Mouse (Mus musculus) CH12.LX (cell line): ENCODE results near the gene Myocd. TPM values are rescaled to one million over a fixed set of nuclear protein-coding genes. Genes with fewer than 3 reads are reported as not detected.

Experiments
- DNase-seq: peaks from one replicate; pipeline ENCODE4 v3.0.0-alpha.2; 2013; ENCODE audit errors: extremely low read depth
- H3K27ac ChIP-seq: 2 replicates; pipeline ENCODE4 v1.5.1; 2012; ENCODE audit warnings: low read depth, mild to moderate bottlenecking, control low read depth, moderate library complexity; ENCODE audit not compliant: insufficient read depth
- H3K27me3 ChIP-seq: replicated peaks from 2 replicates; pipeline ENCODE3; 2012; ENCODE audit warnings: inconsistent platforms
- H3K36me3 ChIP-seq, 2 experiments: replicated peaks in 1 of 2; 2 replicates each; pipeline versions ENCODE3 to v1.6.1; 2012; ENCODE audit warnings: inconsistent platforms in 1 of 2, low read length in 1 of 2, mild to moderate bottlenecking in 1 of 2, mixed read lengths in 1 of 2, moderate library complexity in 1 of 2; ENCODE audit not compliant: control insufficient read depth in 1 of 2, insufficient read depth in 1 of 2
- H3K4me1 ChIP-seq, 2 experiments: 2 replicates each; pipeline ENCODE4 v1.6.1; 2012; ENCODE audit warnings: inconsistent platforms in 1 of 2, moderate library complexity in 1 of 2; ENCODE audit not compliant: insufficient read depth in 2 of 2, control insufficient read depth in 1 of 2
- H3K4me2 ChIP-seq: 2 replicates; pipeline ENCODE4 v1.6.1; 2012; ENCODE audit warnings: low read depth, mild to moderate bottlenecking, control low read depth; ENCODE audit not compliant: poor library complexity, insufficient read depth, severe bottlenecking
- H3K4me3 ChIP-seq, 3 experiments: fragments of 150-350 bp in 1 of 3; sonication (generic) in 1 of 3; replicated peaks in 1 of 3; 2 replicates each; pipeline versions ENCODE3 to v1.5.1; 2011 to 2012; ENCODE audit warnings: low read depth in 2 of 3, low read length in 2 of 3, mild to moderate bottlenecking in 2 of 3, moderate library complexity in 2 of 3, control low read depth in 1 of 3, improper control_type of control experiment in 1 of 3, inconsistent platforms in 1 of 3, mixed read lengths in 1 of 3; ENCODE audit not compliant: poor library complexity in 1 of 3
- H3K79me2 ChIP-seq: replicated peaks from 2 replicates; pipeline ENCODE4 v1.6.1; 2012; ENCODE audit warnings: mild to moderate bottlenecking, moderate library complexity; ENCODE audit not compliant: control insufficient read depth, poor library complexity, insufficient read depth, severe bottlenecking; ENCODE audit errors: extremely low read depth
- H3K9ac ChIP-seq: 2 replicates; pipeline ENCODE4 v1.6.1; 2012; ENCODE audit warnings: low read depth, mild to moderate bottlenecking, control low read depth, moderate library complexity; ENCODE audit not compliant: insufficient read depth
- H3K9me3 ChIP-seq: replicated peaks from 2 replicates; pipeline ENCODE3; 2012; ENCODE audit warnings: low read length, inconsistent platforms, mixed read lengths
- BHLHE40 ChIP-seq: IDR thresholded peaks from 2 replicates; pipeline ENCODE4 v1.6.1; 2011; ENCODE audit warnings: mild to moderate bottlenecking, low read depth, low read length, improper control_type of control experiment
- EP300 ChIP-seq: IDR thresholded peaks from 2 replicates; pipeline ENCODE4 v1.6.1; 2011; ENCODE audit warnings: low read length, improper control_type of control experiment
- GABPA ChIP-seq: IDR thresholded peaks from 2 replicates; pipeline ENCODE4 v1.6.1; 2012; ENCODE audit warnings: low read depth, low read length, improper control_type of control experiment, inconsistent platforms; ENCODE audit not compliant: insufficient replicate concordance
- IRF4 ChIP-seq: IDR thresholded peaks from 2 replicates; pipeline ENCODE4 v1.6.1; 2014; ENCODE audit warnings: low read depth, mild to moderate bottlenecking, inconsistent platforms, low read length, improper control_type of control experiment
- MAFK ChIP-seq: IDR thresholded peaks from 2 replicates; pipeline ENCODE4 v1.6.1; 2011; ENCODE audit warnings: low read length, improper control_type of control experiment; ENCODE audit not compliant: insufficient replicate concordance
- MAX ChIP-seq: IDR thresholded peaks from 2 replicates; pipeline ENCODE4 v1.6.1; 2011; ENCODE audit warnings: low read length, improper control_type of control experiment
- MAZ ChIP-seq: IDR thresholded peaks from 2 replicates; pipeline ENCODE4 v1.6.1; 2012; ENCODE audit warnings: low read depth, mild to moderate bottlenecking, inconsistent platforms, low read length, improper control_type of control experiment, moderate library complexity
- MEF2A ChIP-seq: IDR thresholded peaks from 2 replicates; pipeline ENCODE4 v1.6.1; 2014; ENCODE audit warnings: low read depth, mild to moderate bottlenecking, inconsistent platforms, low read length, improper control_type of control experiment, borderline replicate concordance
- MXI1 ChIP-seq: IDR thresholded peaks from 2 replicates; pipeline ENCODE4 v1.6.1; 2011; ENCODE audit warnings: mild to moderate bottlenecking, low read depth, low read length, improper control_type of control experiment
- POLR2AphosphoS2 ChIP-seq: IDR thresholded peaks from 2 replicates; pipeline ENCODE4 v1.6.1; 2011; ENCODE audit warnings: low read depth, low read length, improper control_type of control experiment
- RCOR1 ChIP-seq: conservative IDR thresholded peaks from 2 replicates; pipeline ENCODE4 v1.6.1; 2012; ENCODE audit warnings: low read depth, mild to moderate bottlenecking, inconsistent platforms, low read length, improper control_type of control experiment
- SMC3 ChIP-seq: IDR thresholded peaks from 2 replicates; pipeline ENCODE4 v1.6.1; 2011; ENCODE audit warnings: low read depth, low read length, improper control_type of control experiment
- TCF12 ChIP-seq: IDR thresholded peaks from 2 replicates; pipeline ENCODE4 v1.6.1; 2014; ENCODE audit warnings: low read depth, mild to moderate bottlenecking, inconsistent platforms, low read length, improper control_type of control experiment
- UBTF ChIP-seq: IDR thresholded peaks from 2 replicates; pipeline ENCODE4 v1.6.1; 2012; ENCODE audit warnings: low read depth, mild to moderate bottlenecking, inconsistent platforms, low read length, improper control_type of control experiment, moderate library complexity
- USF1 ChIP-seq: IDR thresholded peaks from 2 replicates; pipeline ENCODE4 v1.6.1; 2014; ENCODE audit warnings: low read depth, mild to moderate bottlenecking, inconsistent platforms, low read length, improper control_type of control experiment
- ZC3H11A ChIP-seq: IDR thresholded peaks from 2 replicates; pipeline ENCODE4 v1.6.1; 2012; ENCODE audit warnings: low read depth, mild to moderate bottlenecking, inconsistent platforms, low read length, improper control_type of control experiment
- ZKSCAN1 ChIP-seq: IDR thresholded peaks from 2 replicates; pipeline ENCODE4 v1.6.1; 2012; ENCODE audit warnings: low read depth, inconsistent platforms, low read length, improper control_type of control experiment, borderline replicate concordance
- ZNF384 ChIP-seq: IDR thresholded peaks from 2 replicates; pipeline ENCODE4 v1.6.1; 2012; ENCODE audit warnings: low read depth, low read length, improper control_type of control experiment, inconsistent platforms
- dilution Hi-C: fragments of 300-500 bp; cut with MboI; formaldehyde crosslinking; loops from 2 replicates; pipeline ENCODE4 v1.14.3; 2020; ENCODE audit warnings: low sequenced_read_pairs; ENCODE audit not compliant: extremely low pct_unique_long_range_greater_than_20kb, extremely low pct_ligation_motif_present
- in situ Hi-C: fragments of 300-500 bp; cut with MboI; formaldehyde crosslinking; loops from 3 replicates; pipeline ENCODE4 v1.14.3; 2019; ENCODE audit warnings: low sequenced_read_pairs, low pct_ligation_motif_present, low pct_unique_long_range_greater_than_20kb, mixed read lengths
- polyA plus RNA-seq: library from polyadenylated mRNA; unstranded; fragments of >175 nt; gene quantifications from 2 replicates; pipeline ENCODE4 v1.2.1, GENCODE M21; 2012; ENCODE audit warnings: low read depth; ENCODE audit not compliant: insufficient read length
- total RNA-seq, 2 experiments: library from RNA; depleted of rRNA; stranded (reverse); fragments of 300-350 nt in 1 of 2; fragments of >200 nt in 1 of 2; gene quantifications; 2 replicates each; pipeline ENCODE4 v1.2.3; 2012 to 2014

Gene Myocd
- total and polyA plus RNA-seq, 3 experiments = not detected

DNA sequence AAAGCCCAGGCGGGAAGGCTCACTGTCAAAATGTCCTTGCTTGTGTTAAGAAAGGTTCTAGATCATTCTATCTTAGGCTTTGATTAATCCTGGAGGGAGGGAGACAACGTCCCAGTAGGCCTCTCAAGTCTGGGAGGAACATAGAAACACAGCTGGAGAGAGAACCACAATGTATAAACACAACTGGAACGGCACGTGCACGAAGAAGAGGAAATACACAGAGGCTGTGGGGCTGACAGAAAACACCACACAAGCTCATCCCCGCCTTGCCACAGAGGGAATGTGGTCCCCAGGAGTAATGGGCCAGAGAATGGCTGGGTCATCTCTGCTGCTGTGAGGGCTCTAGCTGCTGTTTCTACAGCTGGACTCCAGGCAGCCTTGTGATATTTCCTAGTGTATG lies 58.1 kb downstream of the Myocd start:
- TF ChIP-seq IRF4 (no peak), MAFK (no peak), EP300 (no peak), BHLHE40 (peak; percentile 36; the same call in 1 of the 2 replicates), SMC3 (no peak)
- TF ChIP-seq, all 38 proteins: peak for 1
- Histone ChIP-seq H3K79me2 (no peaks in the 10 kb centered on the region), H3K4me1 (peaks cover 0 to 45% of the 10 kb centered on the region in 2 experiments; a peak in 2 of 4 replicates), H3K27ac (no peak overlapping the region), H3K4me3 (no peak overlapping the region), H3K9ac (no peak overlapping the region), H3K27me3 (no peaks in the 10 kb centered on the region), H3K4me2 (no peak overlapping the region), H3K36me3 (no peaks in the 10 kb centered on the region), H3K9me3 (no peaks in the 10 kb centered on the region)
- in situ Hi-C loops (no loop called here), dilution Hi-C loops (no loop called here)
- DNase-seq = no peak

DNA sequence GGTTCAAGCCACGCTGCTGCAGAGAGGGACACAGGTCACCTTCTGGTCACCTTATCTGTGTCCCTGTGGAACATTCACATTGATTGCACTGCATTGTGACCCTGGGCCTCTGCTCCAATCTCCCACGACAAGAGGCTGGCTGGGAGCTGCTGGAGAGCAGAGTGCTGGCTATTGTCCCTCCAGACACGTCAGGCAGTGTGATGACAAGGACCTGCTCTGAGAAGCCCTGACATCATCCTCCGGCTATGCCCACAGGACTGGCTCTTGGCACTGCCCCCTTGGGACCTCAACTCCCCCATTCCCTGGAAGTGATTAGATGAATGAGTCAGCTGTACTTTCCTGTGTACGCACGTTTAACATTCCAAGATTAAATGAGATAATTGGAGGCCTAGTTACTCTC lies 60.3 kb downstream of the Myocd start:
- Histone ChIP-seq H3K27me3 (no peaks in the 10 kb centered on the region), H3K4me1 (peaks cover 0 to 30% of the 10 kb centered on the region in 2 experiments; a peak in 2 of 4 replicates), H3K79me2 (no peaks in the 10 kb centered on the region), H3K9ac (no peak overlapping the region), H3K27ac (no peak overlapping the region), H3K4me2 (no peak overlapping the region), H3K36me3 (no peaks in the 10 kb centered on the region), H3K9me3 (no peaks in the 10 kb centered on the region), H3K4me3 (no peak overlapping the region)
- in situ Hi-C loops (no loop called here), dilution Hi-C loops (no loop called here)
- no peak for DNase-seq
- TF ChIP-seq ZNF384 (no peak), USF1 (no peak), TCF12 (no peak), MEF2A (no peak), ZC3H11A (no peak), SMC3 (no peak), MXI1 (no peak), RCOR1 (no peak), MAZ (no peak), UBTF (no peak), EP300 (no peak), MAX (no peak), POLR2AphosphoS2 (no peak), ZKSCAN1 (no peak), BHLHE40 (no peak), GABPA (no peak)
